Mouse (Mus musculus) forebrain, embryonic 16.5 days (tissue): ENCODE data around the gene Slc44a2. TPM values are rescaled to one million over a fixed set of nuclear protein-coding genes. Genes with fewer than 3 reads are reported as not detected.
"Not testable (repeated sequence)": the region's sequence is repeated elsewhere in the genome, so short reads cannot be mapped to it uniquely, and the experiment has no call there.

Experiments
- ATAC-seq: fragments of 200-750 bp; cut with Nextera tagmentation; 2 replicates; pipeline ENCODE4 v1.8.0; 2017; ENCODE audit warnings: mild to moderate bottlenecking, moderate library complexity
- H3K27ac ChIP-seq: fragments of 300-500 bp; sonication (generic); 2 replicates; pipeline ENCODE4 v1.5.1; 2014; ENCODE audit warnings: low read length, control low read depth
- H3K27me3 ChIP-seq: fragments of 300-500 bp; sonication (generic); replicated peaks from 2 replicates; pipeline ENCODE4 v1.6.1; 2014; ENCODE audit warnings: low read length; ENCODE audit not compliant: control insufficient read depth, insufficient read depth
- H3K36me3 ChIP-seq: fragments of 300-500 bp; sonication (generic); 2 replicates; pipeline ENCODE4 v1.6.1; 2014; ENCODE audit not compliant: control insufficient read depth, insufficient read depth
- H3K4me1 ChIP-seq: fragments of 300-500 bp; sonication (generic); replicated peaks from 2 replicates; pipeline ENCODE4 v1.6.1; 2014; ENCODE audit warnings: low read length; ENCODE audit not compliant: control insufficient read depth, insufficient read depth
- H3K4me2 ChIP-seq: fragments of 300-500 bp; sonication (generic); 2 replicates; pipeline ENCODE4 v1.6.1; 2014; ENCODE audit warnings: mild to moderate bottlenecking, low read length, control low read depth
- H3K4me3 ChIP-seq: fragments of 300-500 bp; sonication (generic); replicated peaks from 2 replicates; pipeline ENCODE4 v1.5.1; 2014; ENCODE audit warnings: mild to moderate bottlenecking, low read length, control low read depth
- H3K9ac ChIP-seq: fragments of 300-500 bp; sonication (generic); replicated peaks from 2 replicates; pipeline ENCODE4 v1.6.1; 2014; ENCODE audit warnings: low read depth, low read length, control low read depth
- H3K9me3 ChIP-seq: fragments of 300-500 bp; sonication (generic); 2 replicates; pipeline ENCODE4 v1.6.1; 2016; ENCODE audit warnings: low read length; ENCODE audit not compliant: control insufficient read depth
- WGBS: fragments of 180-500 bp; shearing (Covaris S2); extraction: QIAGEN DNeasy Blood & Tissue Kit; methylation state at CpG from one replicate; pipeline ENCODE4 v1.1.7; 2014; 5-methylcytosine and 5-hydroxymethylcytosine counted together
- polyA plus RNA-seq: library from polyadenylated mRNA; unstranded; fragments of >200 nt; fragmentation: Nextera tagmentation; extraction: Ambion mirVana; gene quantifications from 2 replicates; pipeline ENCODE4 v1.2.1, GENCODE M21; 2015

Slc44a2 gene
- polyA plus RNA-seq, 1 experiment from 2014 or later: 86.2 TPM

DNA sequence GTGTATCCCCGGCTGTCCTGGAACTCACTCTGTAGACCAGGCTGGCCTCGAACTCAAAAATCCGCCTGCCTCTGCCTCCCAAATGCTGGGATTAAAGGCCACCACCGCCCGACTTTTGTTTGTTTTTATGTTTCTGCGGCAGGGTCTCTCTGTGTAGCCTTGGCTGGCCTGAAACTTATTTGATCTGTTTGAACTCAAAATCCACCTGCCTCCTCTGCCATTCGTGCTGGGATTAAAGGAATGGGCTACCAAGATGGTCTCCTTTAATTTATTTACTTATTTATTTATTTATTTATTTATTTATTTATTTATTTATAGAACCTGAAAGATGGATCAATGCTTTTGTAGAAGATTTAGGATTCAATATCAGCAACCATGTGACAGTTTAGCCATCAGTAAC is 28.6 kb upstream of the Slc44a2 start:
- ATAC-seq, H3K36me3 ChIP-seq, H3K9ac ChIP-seq, H3K9me3 ChIP-seq, H3K27me3 ChIP-seq: not testable (repeated sequence)
- Histone ChIP-seq H3K4me3 (peak overlapping the region; percentile 80), H3K4me2 (peak overlapping the region; percentile 66), H3K27ac (peak overlapping the region; percentile 67), H3K4me1 (peaks cover 23% of the 10 kb centered on the region)
- WGBS: 15% methylated on average over 7 of the region's 7 CpGs

DNA sequence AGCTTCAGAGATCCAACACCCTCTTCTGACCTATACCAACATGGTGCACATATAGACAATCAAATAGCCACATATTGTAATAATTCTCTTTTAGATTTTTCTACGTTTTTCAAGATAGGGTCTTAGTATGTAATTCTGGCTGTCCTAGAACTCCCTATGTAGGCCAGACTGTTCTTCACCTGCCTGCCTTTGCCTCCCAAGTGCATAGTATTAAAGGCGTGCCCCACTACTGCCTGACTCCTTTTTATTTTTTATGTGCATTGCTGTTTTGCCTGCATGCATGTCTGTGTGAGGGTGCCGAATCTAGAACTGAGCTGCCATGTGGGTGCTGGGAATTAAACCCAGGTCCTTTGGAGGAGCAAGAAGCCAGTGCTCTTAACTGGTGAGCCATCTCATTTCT is 28.2 kb upstream of the Slc44a2 start:
- Histone ChIP-seq H3K4me1 (peaks cover 19% of the 10 kb centered on the region), H3K9me3 (no peaks in the 10 kb centered on the region), H3K27ac (no peak overlapping the region), H3K27me3 (no peaks in the 10 kb centered on the region), H3K4me3 (no peak overlapping the region), H3K9ac (no peak overlapping the region), H3K4me2 (no peak overlapping the region), H3K36me3 (no peaks in the 10 kb centered on the region)
- ATAC-seq: no peak
- 89% methylated on average over 3 of the region's 3 CpGs for WGBS

DNA sequence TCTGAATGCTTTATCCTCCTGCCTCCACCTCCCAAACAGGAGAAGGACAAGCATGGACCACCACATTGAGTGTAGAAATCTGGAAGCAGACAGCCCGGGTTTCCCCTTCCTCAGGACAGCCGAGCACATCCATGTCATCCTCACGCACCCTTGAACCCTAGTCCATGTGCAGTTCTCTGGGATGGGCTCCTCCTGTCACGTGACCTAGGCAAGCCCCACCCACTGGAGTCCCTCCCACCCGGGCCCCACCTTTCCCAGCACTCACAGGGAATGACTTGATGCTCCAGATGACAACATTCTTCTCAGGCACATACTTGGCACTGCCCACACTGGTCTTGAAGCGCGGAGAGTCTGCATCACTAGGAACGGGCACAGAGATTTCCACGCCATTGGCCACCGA is 21.5 kb upstream of the Slc44a2 start:
- no peaks in the 10 kb centered on the region for H3K4me1 ChIP-seq
- ATAC-seq: no peak
- 81% methylated on average over 10 of the region's 10 CpGs for WGBS

DNA sequence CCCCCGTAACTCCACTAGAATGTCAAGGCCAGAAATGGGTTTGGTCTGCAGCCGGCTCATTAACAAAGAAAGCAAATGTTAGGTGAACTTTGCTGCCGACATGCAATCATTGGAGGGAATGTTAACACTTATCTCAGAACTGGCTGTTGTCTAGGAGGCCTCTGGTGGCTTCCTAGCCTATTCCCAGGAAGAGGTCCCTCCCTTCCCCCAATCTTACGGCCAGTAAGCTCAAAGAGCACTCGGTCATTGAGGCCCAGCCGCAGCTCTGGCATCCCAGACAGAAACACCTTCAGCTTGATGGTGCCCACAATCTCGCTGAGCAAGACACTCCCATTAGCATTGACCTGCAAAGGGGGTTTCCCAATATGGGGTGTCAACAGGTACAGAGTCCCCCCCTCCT is 15.4 kb upstream of the Slc44a2 start:
- WGBS: 91% methylated on average over 7 of the region's 7 CpGs
- no peaks in the 10 kb centered on the region for H3K4me1 ChIP-seq
- H3K9ac ChIP-seq: no peak overlapping the region
- H3K4me3 ChIP-seq: no peak overlapping the region
- H3K27ac ChIP-seq: no peak overlapping the region
- 0 out of 2 replicates have a peak, but pooled peaks cover 2% of the 10 kb centered on the region for H3K9me3 ChIP-seq
- H3K4me2 ChIP-seq: no peak overlapping the region
- no peak for ATAC-seq
- H3K27me3 ChIP-seq: no peaks in the 10 kb centered on the region
- H3K36me3 ChIP-seq: no peaks in the 10 kb centered on the region

More for the DNA sequence above, 21.5 kb upstream of the Slc44a2 start:
- H3K27ac ChIP-seq: no peak overlapping the region
- H3K9me3 ChIP-seq: 0 out of 2 replicates have a peak, but pooled peaks cover 2% of the 10 kb centered on the region
- no peak overlapping the region for H3K4me2 ChIP-seq
- H3K36me3 ChIP-seq: no peaks in the 10 kb centered on the region
- no peak overlapping the region for H3K4me3 ChIP-seq
- H3K9ac ChIP-seq: no peak overlapping the region
- no peaks in the 10 kb centered on the region for H3K27me3 ChIP-seq

DNA sequence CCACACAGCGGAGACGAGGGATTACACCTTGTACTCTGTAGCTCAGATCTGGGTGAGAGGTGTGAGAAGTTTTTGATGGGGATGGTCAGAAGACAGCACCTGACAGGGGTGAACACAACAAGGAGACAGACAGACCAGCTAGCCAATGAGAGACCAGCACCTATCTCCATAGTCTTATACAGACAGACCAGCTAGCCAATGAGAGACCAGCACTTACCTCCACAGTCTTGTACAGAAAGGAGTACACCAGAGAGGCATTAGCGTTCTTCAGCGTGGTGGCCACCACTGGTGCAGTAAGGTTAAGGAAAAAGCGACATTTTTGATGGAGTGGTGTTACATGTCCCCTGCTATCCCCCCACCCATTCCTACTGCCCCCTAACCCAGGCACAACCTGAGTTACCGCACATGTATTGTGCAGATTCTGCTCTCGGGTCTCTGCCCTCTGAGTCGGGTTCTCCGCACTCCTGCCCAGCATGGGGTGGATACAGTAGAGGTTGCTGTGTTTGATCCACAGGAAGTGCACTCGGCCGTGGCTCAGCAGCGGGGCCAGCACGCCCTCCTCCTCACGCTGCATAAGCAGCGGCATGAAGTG is 11.3 kb upstream of the Slc44a2 start:
- Histone ChIP-seq H3K27ac (no peak overlapping the region), H3K4me2 (no peak overlapping the region), H3K4me3 (no peak overlapping the region), H3K4me1 (no peaks in the 10 kb centered on the region), H3K9me3 (no peaks in the 10 kb centered on the region), H3K9ac (no peak overlapping the region), H3K36me3 (no peaks in the 10 kb centered on the region), H3K27me3 (peaks cover 14% of the 10 kb centered on the region)
- WGBS: 80% methylated on average over 15 of the region's 15 CpGs
- ATAC-seq: no peak

DNA sequence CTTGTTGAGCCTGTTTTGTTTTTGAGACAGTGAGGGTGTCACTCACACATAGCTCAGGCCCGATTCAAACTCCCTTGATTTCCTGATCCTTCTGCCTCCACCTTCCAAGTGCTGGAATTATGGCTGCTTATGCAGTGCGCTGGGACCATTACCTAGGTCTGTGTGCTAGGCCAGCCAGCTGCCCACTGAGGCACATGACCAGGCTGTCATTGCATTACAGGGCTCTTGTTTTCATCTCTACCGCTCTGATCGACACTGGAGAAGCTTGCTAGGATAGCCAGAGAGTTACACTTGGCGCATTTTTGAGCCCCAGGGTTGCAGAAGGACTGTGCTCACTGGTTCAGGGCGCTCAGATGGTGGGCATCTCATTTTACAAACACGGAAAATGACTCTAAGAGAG is 8.8 kb upstream of the Slc44a2 start:
- H3K9ac ChIP-seq: no peak overlapping the region

DNA sequence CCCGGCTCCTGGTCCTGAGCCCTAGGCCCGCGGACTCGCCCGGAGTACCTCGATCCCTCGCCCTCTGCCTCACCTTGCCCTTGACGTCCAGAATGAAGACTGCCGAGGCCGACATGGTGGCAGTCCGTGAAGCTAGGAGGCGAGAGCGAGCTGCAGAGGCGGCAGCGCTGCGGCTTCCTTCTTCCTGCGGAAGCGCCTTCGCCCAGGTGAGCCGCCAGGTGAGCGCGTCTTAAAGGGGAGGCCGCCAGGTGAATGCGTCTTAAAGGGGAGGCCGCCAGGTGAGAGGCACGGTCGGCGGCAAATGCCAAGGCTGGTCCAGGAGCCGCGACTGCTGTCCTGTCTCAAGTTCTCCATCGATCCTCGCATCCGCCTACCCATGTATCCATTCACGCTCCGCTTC is 8.4 kb upstream of the Slc44a2 start, which contains the start of gene Ap1m2:
TSS of gene Ap1m2 (minus strand) at position 204 of the 400 bp plus-strand sequence.
- ATAC-seq: no peak
- Histone ChIP-seq H3K4me3 (peak within 1 kb of the TSS; percentile 24), H3K36me3 (no peaks in the 10 kb centered on the region), H3K4me2 (peak within 1 kb of the TSS; percentile 13), H3K9ac (no peak within 1 kb of the TSS), H3K9me3 (no peaks in the 10 kb centered on the region), H3K27me3 (peaks cover 14% of the 10 kb centered on the region), H3K4me1 (no peaks in the 10 kb centered on the region), H3K27ac (no peak within 1 kb of the TSS)
- 13% methylated on average over 35 of the region's 35 CpGs for WGBS

More for the DNA sequence above, 8.8 kb upstream of the Slc44a2 start:
- no peak for ATAC-seq
- H3K4me2 ChIP-seq: no peak overlapping the region
- peaks cover 14% of the 10 kb centered on the region for H3K27me3 ChIP-seq
- H3K27ac ChIP-seq: no peak overlapping the region
- H3K9me3 ChIP-seq: no peaks in the 10 kb centered on the region
- H3K4me3 ChIP-seq: no peak overlapping the region; the same call in 1 of the 2 replicates
- no peaks in the 10 kb centered on the region for H3K4me1 ChIP-seq
- no peaks in the 10 kb centered on the region for H3K36me3 ChIP-seq
- whole genome bisulfite sequencing: 22% methylated on average over 7 of the region's 7 CpGs

DNA sequence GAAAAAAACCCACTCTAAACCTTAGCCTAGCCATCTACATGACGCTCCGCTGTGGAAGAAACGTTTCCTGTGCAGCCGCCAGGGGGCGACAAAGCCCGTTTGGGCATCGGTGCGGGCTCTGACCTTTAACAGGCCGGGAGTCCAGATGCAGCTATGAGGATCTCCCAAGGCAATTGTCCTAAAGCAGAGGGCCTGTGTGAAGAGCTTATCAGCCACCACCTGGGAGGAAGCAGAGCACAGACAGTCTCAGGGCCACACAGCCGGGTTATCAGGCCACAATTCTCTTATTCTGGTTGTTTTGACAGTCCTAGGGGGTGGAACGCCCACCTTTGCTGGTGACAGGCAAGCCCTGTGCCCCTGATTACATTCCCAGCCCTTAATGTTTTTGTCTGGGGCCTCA is 7.1 kb upstream of the Slc44a2 start:
- Histone ChIP-seq H3K4me3 (no peak overlapping the region), H3K4me1 (no peaks in the 10 kb centered on the region), H3K36me3 (no peaks in the 10 kb centered on the region), H3K27me3 (peaks cover 14% of the 10 kb centered on the region), H3K4me2 (no peak overlapping the region), H3K9ac (no peak overlapping the region), H3K9me3 (no peaks in the 10 kb centered on the region), H3K27ac (no peak overlapping the region)
- 9% methylated on average over 11 of the region's 11 CpGs for WGBS
- ATAC-seq: peak; percentile 61

DNA sequence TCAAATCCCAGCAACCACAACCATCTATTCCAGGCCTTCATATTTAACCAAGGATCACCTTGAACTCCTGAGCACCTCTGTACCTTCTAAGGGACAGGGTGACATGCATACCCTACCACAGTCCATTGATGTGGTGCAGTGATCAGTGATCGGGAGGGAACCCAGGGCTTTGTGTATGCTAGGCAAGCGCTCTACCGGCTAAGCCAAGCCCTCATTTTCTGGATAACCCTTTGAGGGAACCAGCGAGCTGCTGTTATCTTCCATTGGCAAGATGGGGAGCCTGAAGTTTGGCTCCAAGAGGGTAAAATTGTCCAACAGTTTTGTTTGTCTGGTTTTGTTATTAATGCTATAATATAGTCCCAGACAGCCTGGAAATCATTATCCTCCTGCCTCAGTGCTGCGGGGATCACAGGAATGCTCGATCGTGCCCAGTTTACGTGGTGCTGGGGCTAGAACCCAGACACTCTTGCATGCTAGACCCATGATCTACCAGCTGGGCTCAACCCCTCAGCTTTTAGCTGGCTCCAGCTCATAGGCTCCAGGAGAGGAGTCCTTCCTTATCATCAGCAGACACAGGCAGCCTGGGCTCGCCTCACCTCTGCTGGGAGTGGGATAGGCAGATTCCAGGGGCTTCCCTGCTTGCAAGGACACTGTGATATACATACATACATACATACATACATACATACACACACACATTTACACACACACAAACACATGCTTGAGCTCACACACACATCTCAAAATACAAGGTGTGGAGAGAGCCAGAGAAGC is 5.9 kb upstream of the Slc44a2 start:
- Histone ChIP-seq H3K9ac (no peak overlapping the region), H3K9me3 (no peaks in the 10 kb centered on the region), H3K27me3 (peaks cover 14% of the 10 kb centered on the region), H3K27ac (no peak overlapping the region), H3K4me1 (no peaks in the 10 kb centered on the region), H3K4me3 (no peak overlapping the region), H3K4me2 (no peak overlapping the region), H3K36me3 (no peaks in the 10 kb centered on the region)
- 89% methylated on average over 9 of the region's 9 CpGs for WGBS
- ATAC-seq: no peak
